Mouse (Mus musculus): ENCODE data around the gene Dtnb. TPM values are rescaled to one million over a fixed set of nuclear protein-coding genes. Genes with fewer than 3 reads are reported as not detected.
"Not testable (repeated sequence)": the region's sequence is repeated elsewhere in the genome, so short reads cannot be mapped to it uniquely, and the experiment has no call there.

Dtnb gene
- polyA plus RNA-seq, 1 experiment = 53.8 TPM

DNA sequence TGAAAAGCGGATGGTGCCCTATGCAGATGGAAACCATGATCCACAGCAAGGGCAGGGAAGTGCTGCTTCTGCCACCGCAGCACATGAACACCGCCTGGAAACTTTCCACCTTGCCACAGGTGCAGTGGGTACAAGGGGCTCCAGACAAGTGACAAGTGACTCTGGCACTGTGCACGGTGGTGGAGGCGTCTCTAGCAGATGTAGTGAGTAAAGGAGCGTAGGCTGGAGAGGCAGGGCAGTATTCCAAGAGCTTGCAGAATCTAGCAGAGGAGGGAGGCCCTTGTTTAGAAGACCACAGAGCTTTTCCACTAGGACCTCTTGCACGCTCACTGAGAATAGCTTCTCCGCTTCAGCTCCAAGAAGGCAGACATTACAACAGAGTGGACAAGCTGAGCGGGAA lies 102.7 kb downstream of the Dtnb start:
- peaks cover 35% of the 10 kb centered on the region for H3K4me1 ChIP-seq

DNA sequence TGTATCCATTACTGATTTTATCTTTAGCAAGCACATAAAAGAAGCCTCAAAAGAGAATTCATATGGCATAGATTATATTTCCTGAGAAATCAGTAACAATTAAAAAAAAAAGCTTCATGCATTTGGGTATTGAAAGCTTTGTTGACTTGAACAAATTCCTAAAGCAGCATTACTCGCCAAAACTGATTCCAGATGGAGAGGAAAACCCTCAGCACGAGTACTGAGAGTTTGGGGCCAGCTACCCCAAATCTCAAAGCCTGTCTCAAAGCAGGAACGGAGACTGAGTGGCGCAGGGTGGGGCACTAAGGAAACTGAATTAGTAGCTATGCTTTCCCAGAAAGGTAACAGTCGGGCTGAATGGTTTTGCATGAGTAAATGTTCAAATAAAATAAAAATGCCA lies 108.5 kb downstream of the Dtnb start:
- TF ChIP-seq FLI1 (IDR thresholded peaks at IDR 0.05; ENCODE audit: low read length) = no peak
- TF ChIP-seq GATA1 (IDR thresholded peaks at IDR 0.05; ENCODE audit: borderline replicate concordance, low read length) = no peak
- no peaks in the 10 kb centered on the region; the same call in 1 of the 2 replicates for H3K4me1 ChIP-seq

More for the DNA sequence above, 102.7 kb downstream of the Dtnb start:
- no peak for TF ChIP-seq GATA1 (IDR thresholded peaks at IDR 0.05; ENCODE audit: borderline replicate concordance, low read length)
- TF ChIP-seq FLI1 (IDR thresholded peaks at IDR 0.05; ENCODE audit: low read length) = no peak
- Histone ChIP-seq H3K9me3 (no peaks in the 10 kb centered on the region), H3K4me3 (replicated peaks) (no peak overlapping the region), H3K27me3 (replicated peaks) (no peaks in the 10 kb centered on the region), H3K36me3 (replicated peaks; ENCODE audit: low read length) (no peaks in the 10 kb centered on the region)

DNA sequence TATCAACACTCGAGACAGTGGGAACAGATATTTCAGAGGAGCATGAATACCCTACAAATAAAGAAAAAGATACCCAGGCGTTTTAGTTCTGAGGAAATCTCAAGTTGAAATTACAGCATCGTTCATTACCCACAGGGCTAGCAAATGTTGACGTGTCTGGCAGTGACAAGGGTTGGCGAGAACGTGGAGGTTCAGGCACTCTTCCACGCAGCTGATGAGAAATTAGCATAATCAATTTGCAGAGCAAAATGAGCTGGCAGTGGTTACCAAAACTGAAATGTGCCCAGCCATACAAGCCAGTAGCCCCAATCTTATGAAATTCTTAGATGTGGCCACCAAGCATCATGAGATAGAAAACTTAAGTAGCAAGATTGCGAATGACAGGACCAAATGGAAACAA lies 110.9 kb downstream of the Dtnb start:
- peaks cover 12% of the 10 kb centered on the region for H3K4me1 ChIP-seq
- no peaks in the 10 kb centered on the region for H3K27me3 ChIP-seq (replicated peaks)
- H3K4me3 ChIP-seq (replicated peaks) = no peak overlapping the region
- H3K36me3 ChIP-seq (replicated peaks; ENCODE audit: low read length) = no peaks in the 10 kb centered on the region
- TF ChIP-seq FLI1 (IDR thresholded peaks at IDR 0.05; ENCODE audit: low read length) = no peak
- TF ChIP-seq GATA1 (IDR thresholded peaks at IDR 0.05; ENCODE audit: borderline replicate concordance, low read length) = no peak
- no peaks in the 10 kb centered on the region for H3K9me3 ChIP-seq

More for the DNA sequence above, 108.5 kb downstream of the Dtnb start:
- Histone ChIP-seq H3K27me3 (replicated peaks) (no peaks in the 10 kb centered on the region), H3K4me3 (replicated peaks) (no peak overlapping the region), H3K36me3 (replicated peaks; ENCODE audit: low read length) (no peaks in the 10 kb centered on the region), H3K9me3 (no peaks in the 10 kb centered on the region)

DNA sequence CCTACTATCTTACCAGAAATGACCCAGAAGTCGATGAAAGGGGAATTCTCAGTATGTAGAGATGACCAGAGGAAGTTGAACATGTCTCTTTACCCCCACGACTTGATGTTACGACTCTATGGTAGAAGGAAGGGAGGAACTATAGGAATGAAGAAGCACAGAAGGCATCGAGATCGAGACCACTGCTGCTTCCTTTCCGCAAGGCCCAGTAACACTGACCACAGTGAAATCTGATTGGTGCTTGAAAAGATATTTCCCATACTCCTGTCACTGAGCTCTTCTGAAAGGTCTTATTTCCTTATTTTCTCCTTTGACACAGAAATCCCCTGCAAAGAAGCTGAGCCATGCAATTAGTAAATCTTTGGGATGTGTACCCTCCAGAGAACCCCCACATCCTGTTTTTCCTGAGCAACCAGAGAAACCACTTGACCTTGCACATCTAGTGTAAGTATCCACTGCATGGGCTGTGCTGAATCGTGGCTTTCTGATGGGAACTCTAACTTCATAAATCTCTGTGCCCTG lies 114.3 kb downstream of the Dtnb start:
- no peaks in the 10 kb centered on the region for H3K27me3 ChIP-seq (replicated peaks)
- TF ChIP-seq FLI1 (IDR thresholded peaks at IDR 0.05; ENCODE audit: low read length) (no peak), GATA1 (IDR thresholded peaks at IDR 0.05; ENCODE audit: borderline replicate concordance, low read length) (no peak)
- no peaks in the 10 kb centered on the region for H3K9me3 ChIP-seq
- no peaks in the 10 kb centered on the region for H3K36me3 ChIP-seq (replicated peaks; ENCODE audit: low read length)
- H3K4me1 ChIP-seq = peaks cover 12% of the 10 kb centered on the region
- no peak overlapping the region for H3K4me3 ChIP-seq (replicated peaks)

DNA sequence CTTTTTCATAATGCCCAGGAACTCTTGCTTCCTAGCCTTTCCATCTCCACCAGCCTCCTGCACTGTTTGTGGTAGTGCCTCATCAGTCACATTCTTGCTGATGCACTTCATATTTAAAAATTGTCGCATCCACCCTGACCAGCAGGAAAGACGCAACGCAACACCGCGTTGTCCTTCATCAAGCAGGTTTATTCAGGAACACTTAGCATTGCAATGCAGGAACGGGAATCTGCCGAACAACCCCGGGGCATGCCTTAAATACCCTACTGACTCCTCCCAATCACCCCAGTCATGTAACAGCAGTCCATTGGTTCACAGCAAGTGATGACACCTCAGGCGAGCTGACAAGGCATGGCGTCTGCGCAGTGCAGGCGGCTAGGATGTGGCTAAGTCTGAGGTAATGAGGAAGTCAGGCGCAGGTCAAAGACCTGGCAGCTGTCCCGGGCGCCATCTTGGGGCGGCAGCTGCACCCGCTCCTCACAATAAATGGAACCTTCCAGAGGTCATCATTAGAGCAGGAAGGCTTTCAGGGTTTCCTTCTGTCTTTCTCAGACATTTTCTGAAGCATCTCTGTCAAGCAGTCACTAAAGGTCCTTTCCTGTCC lies 118.8 kb downstream of the Dtnb start:
- H3K4me1 ChIP-seq = peaks cover 25% of the 10 kb centered on the region
- H3K27me3 ChIP-seq (replicated peaks); H3K9me3 ChIP-seq; H3K4me3 ChIP-seq (replicated peaks); H3K36me3 ChIP-seq (replicated peaks; ENCODE audit: low read length): not testable (repeated sequence)

DNA sequence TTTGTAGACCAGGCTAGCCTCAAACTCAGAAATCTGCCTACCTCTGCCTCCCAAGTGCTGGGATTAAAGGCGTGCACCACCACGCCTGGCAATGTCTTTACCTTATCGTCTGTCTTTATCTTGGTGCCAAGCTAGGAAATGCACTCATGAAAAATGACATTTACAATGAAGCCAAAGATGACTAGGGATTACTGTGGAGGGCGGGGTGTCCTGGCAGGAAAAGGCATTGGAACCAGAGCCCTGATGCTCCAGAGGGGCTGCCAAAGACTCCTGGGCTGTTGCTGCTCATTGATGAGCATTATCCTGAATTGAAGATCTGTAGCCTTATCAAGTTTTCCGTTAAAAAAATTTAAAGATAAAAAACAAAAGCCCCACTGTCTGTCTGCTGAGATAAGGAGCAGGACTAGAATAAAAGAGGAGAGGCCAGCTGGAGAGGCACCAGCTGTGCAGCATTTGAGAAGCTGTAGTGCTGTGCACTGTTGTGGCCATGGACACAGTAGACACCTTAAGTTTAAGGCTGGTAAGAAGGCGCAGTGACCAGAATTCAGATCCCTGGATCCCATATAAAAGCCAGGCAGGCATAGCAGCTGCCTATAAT lies 120.7 kb downstream of the Dtnb start:
- Histone ChIP-seq H3K27me3 (replicated peaks) (no peaks in the 10 kb centered on the region), H3K4me3 (replicated peaks) (no peak overlapping the region), H3K9me3 (no peaks in the 10 kb centered on the region), H3K4me1 (peaks cover 16% of the 10 kb centered on the region), H3K36me3 (replicated peaks; ENCODE audit: low read length) (no peaks in the 10 kb centered on the region)
- TF ChIP-seq GATA1 (IDR thresholded peaks at IDR 0.05; ENCODE audit: borderline replicate concordance, low read length) = no peak
- no peak for TF ChIP-seq FLI1 (IDR thresholded peaks at IDR 0.05; ENCODE audit: low read length)

DNA sequence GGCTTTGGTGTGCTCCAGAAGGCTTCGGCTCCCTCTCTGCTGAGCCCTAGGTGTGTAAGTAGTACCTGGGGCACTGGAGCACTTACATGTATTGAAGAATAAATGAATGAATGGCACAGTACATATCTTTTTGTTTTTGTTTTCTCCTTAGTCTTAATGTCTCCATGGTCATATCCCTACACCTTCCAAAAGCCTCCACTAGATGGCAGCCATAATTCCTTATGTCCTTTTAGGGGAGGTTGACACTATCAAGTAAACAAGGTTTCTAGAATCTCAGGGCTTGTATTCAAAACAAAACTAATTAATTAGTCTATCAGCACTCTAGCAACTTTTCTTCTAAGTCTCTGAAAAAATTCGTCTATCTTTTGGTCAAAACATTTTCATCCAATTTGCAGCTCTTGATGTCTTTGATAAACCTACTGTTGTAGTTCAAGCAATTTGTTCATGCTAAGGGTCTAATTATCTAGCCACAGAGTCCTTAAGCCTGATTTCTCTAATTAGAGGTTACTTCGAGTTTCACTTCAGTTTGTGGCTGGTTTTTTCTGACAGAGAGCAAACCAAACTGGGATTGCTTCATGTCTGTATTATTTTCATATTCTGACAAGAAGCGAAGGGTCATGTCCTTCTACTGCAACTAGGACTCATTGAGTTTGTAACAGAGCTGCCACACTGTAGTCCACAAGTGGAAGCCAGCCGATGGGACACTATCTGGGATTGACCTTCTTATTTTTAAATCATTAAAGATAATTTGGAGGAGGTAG lies 123.7 kb downstream of the Dtnb start:
- H3K9me3 ChIP-seq = no peaks in the 10 kb centered on the region
- TF ChIP-seq GATA1 (IDR thresholded peaks at IDR 0.05; ENCODE audit: borderline replicate concordance, low read length) (no peak), FLI1 (IDR thresholded peaks at IDR 0.05; ENCODE audit: low read length) (no peak)
- H3K4me3 ChIP-seq (replicated peaks) = no peak overlapping the region
- no peaks in the 10 kb centered on the region for H3K36me3 ChIP-seq (replicated peaks; ENCODE audit: low read length)
- peaks cover 21% of the 10 kb centered on the region for H3K4me1 ChIP-seq
- H3K27me3 ChIP-seq (replicated peaks) = no peaks in the 10 kb centered on the region

DNA sequence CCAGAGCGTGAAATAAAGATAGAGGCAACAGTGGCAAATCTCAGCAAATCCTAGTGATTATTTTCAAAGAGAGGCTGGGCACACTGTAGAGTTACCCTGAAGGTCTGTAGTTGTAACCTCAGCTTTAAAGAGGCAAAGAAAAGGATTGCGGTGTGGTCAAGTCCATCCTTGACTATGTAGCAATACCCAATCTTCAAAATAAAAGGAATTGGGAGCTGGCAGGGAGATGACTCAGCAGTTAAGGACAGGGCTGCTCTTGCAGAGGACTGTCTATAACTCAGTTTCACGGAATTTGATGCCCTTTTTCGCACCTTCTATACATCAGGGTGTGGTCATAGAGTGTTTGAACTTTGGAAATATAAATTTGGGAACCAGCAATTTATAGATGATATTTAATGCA lies 128.3 kb downstream of the Dtnb start:
- H3K4me1 ChIP-seq = peaks cover 9% of the 10 kb centered on the region
- no peaks in the 10 kb centered on the region for H3K9me3 ChIP-seq
- no peaks in the 10 kb centered on the region for H3K27me3 ChIP-seq (replicated peaks)
- TF ChIP-seq FLI1 (IDR thresholded peaks at IDR 0.05; ENCODE audit: low read length) = no peak
- no peak for TF ChIP-seq GATA1 (IDR thresholded peaks at IDR 0.05; ENCODE audit: borderline replicate concordance, low read length)
- H3K36me3 ChIP-seq (replicated peaks; ENCODE audit: low read length) = no peaks in the 10 kb centered on the region
- no peak overlapping the region for H3K4me3 ChIP-seq (replicated peaks)

DNA sequence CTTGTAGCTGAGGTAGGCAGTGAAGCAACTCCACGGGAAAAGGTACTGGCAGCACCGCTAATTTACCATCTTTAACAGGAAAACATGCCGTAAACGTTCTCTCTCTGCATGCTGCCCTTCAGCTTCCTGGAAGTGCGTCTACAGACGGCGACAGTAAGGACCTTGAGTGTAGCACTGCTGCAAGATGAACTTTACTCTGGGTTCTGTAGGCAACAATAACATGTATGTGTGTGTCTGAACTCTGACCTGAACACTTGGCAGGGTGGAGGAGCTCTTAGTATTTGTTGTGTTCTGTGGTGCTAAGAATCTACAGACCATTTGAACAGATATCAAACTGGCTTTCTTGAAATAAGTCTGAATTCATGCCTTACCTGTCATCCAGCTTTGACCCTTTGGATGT lies 130.7 kb downstream of the Dtnb start:
- Histone ChIP-seq H3K9me3 (no peaks in the 10 kb centered on the region), H3K36me3 (replicated peaks; ENCODE audit: low read length) (no peaks in the 10 kb centered on the region), H3K27me3 (replicated peaks) (no peaks in the 10 kb centered on the region), H3K4me3 (replicated peaks) (no peak overlapping the region), H3K4me1 (peaks cover 8% of the 10 kb centered on the region)
- TF ChIP-seq GATA1 (IDR thresholded peaks at IDR 0.05; ENCODE audit: borderline replicate concordance, low read length) (no peak), FLI1 (IDR thresholded peaks at IDR 0.05; ENCODE audit: low read length) (no peak)

DNA sequence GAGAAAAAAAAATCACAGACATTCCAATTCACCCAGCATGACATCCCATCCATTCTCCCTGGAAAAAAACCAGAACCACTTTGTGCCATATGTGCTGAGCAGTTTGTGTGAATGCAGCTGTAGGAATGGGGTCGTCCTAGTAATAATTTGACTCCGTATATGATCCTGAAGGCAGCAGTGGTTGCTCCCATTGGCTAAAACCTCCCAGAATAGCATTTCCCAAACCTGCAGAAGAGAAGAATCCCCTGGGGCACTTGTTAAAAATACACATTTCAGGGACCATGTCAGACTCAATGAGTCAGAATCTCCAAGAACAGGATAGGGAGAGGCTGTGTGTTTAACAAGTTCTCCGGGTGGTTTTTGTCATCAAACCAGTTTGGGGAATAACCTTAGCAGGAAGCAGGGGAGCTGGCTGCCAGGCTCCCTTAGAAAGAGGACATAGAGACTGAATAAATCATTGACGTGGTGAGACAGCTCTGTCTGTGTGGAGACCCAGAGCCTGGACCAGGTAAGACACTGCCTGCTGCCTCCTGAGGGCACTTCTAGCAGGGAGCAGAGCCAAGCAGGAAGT lies 147.1 kb downstream of the Dtnb start:
- TF ChIP-seq GATA1 (IDR thresholded peaks at IDR 0.05; ENCODE audit: borderline replicate concordance, low read length) (no peak), FLI1 (IDR thresholded peaks at IDR 0.05; ENCODE audit: low read length) (no peak)
- Histone ChIP-seq H3K36me3 (replicated peaks; ENCODE audit: low read length) (peaks cover 6% of the 10 kb centered on the region), H3K4me1 (peaks cover 12% of the 10 kb centered on the region), H3K4me3 (replicated peaks) (no peak overlapping the region), H3K27me3 (replicated peaks) (no peaks in the 10 kb centered on the region), H3K9me3 (no peaks in the 10 kb centered on the region)

Measured in megakaryocyte, embryonic 14.5 days (primary cell).